ENCODE assay signal across 8 mouse cellular contexts in the genomic region with DNA sequence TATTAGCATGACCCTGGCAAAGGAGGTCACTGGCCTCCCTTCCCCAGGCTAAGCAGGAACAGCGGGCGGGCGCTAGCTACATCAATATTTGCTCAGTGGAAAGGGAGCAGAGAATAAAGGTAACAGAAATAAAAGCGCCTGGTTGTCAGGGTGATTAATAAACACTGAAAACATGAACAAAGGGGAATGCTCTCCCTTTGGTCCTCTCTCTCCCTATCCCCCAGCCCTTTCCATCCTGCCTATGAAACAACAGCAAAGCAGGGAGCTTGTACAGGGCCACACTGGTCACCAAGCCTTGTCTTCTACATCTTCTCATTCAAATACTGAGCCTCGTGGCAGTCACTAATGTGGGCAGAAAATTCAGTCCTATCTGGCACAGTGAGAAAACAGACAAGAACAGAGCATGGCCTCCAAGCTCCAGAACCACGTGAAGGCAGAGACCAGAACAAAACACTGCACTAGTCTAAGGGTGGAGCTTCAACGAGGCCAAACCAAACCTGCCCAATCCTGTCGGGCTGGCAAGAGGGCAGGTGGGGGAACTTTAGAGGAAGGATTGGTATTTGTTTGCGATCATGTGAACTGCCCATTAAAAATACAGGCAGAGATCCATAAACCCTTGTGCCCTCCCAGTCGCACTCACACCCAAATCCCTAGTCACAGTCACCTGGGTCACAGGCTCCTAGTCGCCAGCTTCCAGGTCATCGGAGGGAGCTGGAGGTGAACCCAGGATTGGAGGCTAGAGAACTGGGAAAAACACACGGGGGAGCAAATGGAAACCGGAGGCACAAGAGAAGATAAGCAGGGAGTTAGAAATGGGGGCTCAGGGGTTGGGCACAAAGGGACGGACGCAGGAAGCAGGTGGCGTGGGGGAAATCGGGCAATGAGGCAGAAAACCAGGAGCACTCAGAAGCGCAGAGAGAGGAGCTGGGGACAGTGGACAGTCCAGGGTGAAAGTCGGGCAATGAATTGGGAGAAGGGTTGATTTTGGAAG. TPM values are rescaled to one million over a fixed set of nuclear protein-coding genes. Genes with fewer than 3 reads are reported as not detected.
DNase-seq lines count a peak whose midpoint lies in the region; ATAC-seq and TF ChIP-seq lines count a peak whose summit lies in the region.

No protein-coding gene starts in this region.

- H3K27me3 ChIP-seq in kidney, embryonic 14.5 days (ENCODE audit: control insufficient read depth, insufficient read depth, low read length): no peaks in the 10 kb centered on the region
- H3K27me3 ChIP-seq in neural tube, embryonic 15.5 days (replicated peaks): no peaks in the 10 kb centered on the region

- H3K4me1 ChIP-seq in kidney, embryonic 14.5 days (ENCODE audit: control insufficient read depth, insufficient read depth, low read length): peaks cover 22% of the 10 kb centered on the region
- peaks cover 21% of the 10 kb centered on the region for H3K4me1 ChIP-seq in lung, adult 2 months (ENCODE audit: control insufficient read depth, insufficient read depth, low read length)
- peaks cover 46% of the 10 kb centered on the region for H3K4me1 ChIP-seq in neural tube, embryonic 15.5 days

- TF ChIP-seq POLR2A in lung, adult 2 months (IDR thresholded peaks at IDR 0.05; ENCODE audit: borderline replicate concordance, extremely low read depth, low read depth, low read length): peak; percentile 61; the same call in 1 of the 2 replicates

- no peak for TF ChIP-seq CTCF in lung, adult 2 months (IDR thresholded peaks at IDR 0.05; ENCODE audit: insufficient read depth, low read length)

- WGBS in kidney, embryonic 14.5 days: 11% methylated on average over 20 of the region's 20 CpGs
- 16% methylated on average over 20 of the region's 20 CpGs for WGBS in lung, adult 2 months
- WGBS in neural tube, embryonic 15.5 days: 5% methylated on average over 20 of the region's 20 CpGs

- no peaks in the 10 kb centered on the region for H3K9me3 ChIP-seq in kidney, embryonic 14.5 days (ENCODE audit: control insufficient read depth, low read length)
- no peaks in the 10 kb centered on the region for H3K9me3 ChIP-seq in neural tube, embryonic 15.5 days (replicated peaks)

- H3K4me2 ChIP-seq in kidney, embryonic 14.5 days (replicated peaks; ENCODE audit: low read depth, low read length): peak overlapping the region; percentile 89
- H3K4me2 ChIP-seq in neural tube, embryonic 15.5 days: peak overlapping the region; percentile 86

- peak overlapping the region; percentile 71 for H3K9ac ChIP-seq in kidney, embryonic 14.5 days (ENCODE audit: low read depth, low read length)
- peak overlapping the region; percentile 68 for H3K9ac ChIP-seq in neural tube, embryonic 15.5 days (replicated peaks)

- 0 out of 2 replicates have a peak, but pooled peaks have one; percentile 18 for ATAC-seq in kidney, embryonic 14.5 days (ENCODE audit: low FRiP score, low TSS enrichment)
- peak; percentile 40 for ATAC-seq in neural tube, embryonic 15.5 days (ENCODE audit: low FRiP score)

- H3K36me3 ChIP-seq in kidney, embryonic 14.5 days (ENCODE audit: control insufficient read depth, insufficient read depth, low read length): no peaks in the 10 kb centered on the region
- no peaks in the 10 kb centered on the region for H3K36me3 ChIP-seq in neural tube, embryonic 15.5 days

- DNase-seq in B cell, adult 2 months: peak; percentile 54 to 61
- DNase-seq in ES-CJ7 (ENCODE audit: low read depth, low spot score): peak; percentile 73
- DNase-seq in cerebellum, adult 9-10 months: peak; percentile 68
- peak; percentile 56 for DNase-seq in forelimb bud, embryonic 11.5 days (ENCODE audit: low read depth, low spot score)
- peak; percentile 61 for DNase-seq in lung, adult 2 months
- DNase-seq in frontal cortex, postnatal 14 days (ENCODE audit: low spot score in 2 of 2): no peak

- H3K27ac ChIP-seq in kidney, embryonic 14.5 days (ENCODE audit: low read depth, low read length): peak overlapping the region; percentile 88
- peak overlapping the region; percentile 94 for H3K27ac ChIP-seq in neural tube, embryonic 15.5 days (replicated peaks)

- H3K4me3 ChIP-seq in kidney, embryonic 14.5 days (ENCODE audit: low read length): peak overlapping the region; percentile 66
- peak overlapping the region; percentile 69 for H3K4me3 ChIP-seq in lung, adult 2 months (replicated peaks; ENCODE audit: extremely low read depth, low read depth, low read length)
- H3K4me3 ChIP-seq in neural tube, embryonic 15.5 days (replicated peaks): peak overlapping the region; percentile 61

RNA-seq across cellular contexts. Expression of a gene that starts 0.9 kb away (rescaled TPM):
- polyA plus RNA-seq in kidney, embryonic 14.5 days (2014; fragmentation: Nextera tagmentation; extraction: Ambion mirVana): 10.9 and 17.0 TPM in 2 replicates
- 25.9 and 26.1 TPM in 2 replicates for polyA plus RNA-seq in lung, adult 2 months (2012; rRNA removed)
- polyA plus RNA-seq in neural tube, embryonic 15.5 days (2015; fragmentation: Nextera tagmentation; extraction: Ambion mirVana): 26.1 and 27.9 TPM in 2 replicates

RNA-seq across cellular contexts. Expression of a gene that starts 19.2 kb away (rescaled TPM):
- polyA plus RNA-seq in kidney, embryonic 14.5 days (2014; fragmentation: Nextera tagmentation; extraction: Ambion mirVana): 3.4 and 3.6 TPM in 2 replicates
- 12.1 and 21.0 TPM in 2 replicates for polyA plus RNA-seq in lung, adult 2 months (2012; rRNA removed)
- 0.81 and 1.7 TPM in 2 replicates for polyA plus RNA-seq in neural tube, embryonic 15.5 days (2015; fragmentation: Nextera tagmentation; extraction: Ambion mirVana)

RNA-seq across cellular contexts. Expression of a gene that starts 41.9 kb away (rescaled TPM):
- 6.1 and 10.3 TPM in 2 replicates for polyA plus RNA-seq in kidney, embryonic 14.5 days (2014; fragmentation: Nextera tagmentation; extraction: Ambion mirVana)
- 2.1 and 2.6 TPM in 2 replicates for polyA plus RNA-seq in lung, adult 2 months (2012; rRNA removed)
- 2.0 and 4.0 TPM in 2 replicates for polyA plus RNA-seq in neural tube, embryonic 15.5 days (2015; fragmentation: Nextera tagmentation; extraction: Ambion mirVana)

Comparison
In these comparisons a context has a peak if more than half of its experiments do, and no peak if none do; other contexts are left out.
1. DNase-seq: peak in B cell, adult 2 months (2 of 2), ES-CJ7 (single experiment), cerebellum, adult 9-10 months (single experiment), forelimb bud, embryonic 11.5 days (single experiment) and lung, adult 2 months (single experiment); none in frontal cortex, postnatal 14 days (0 of 2).
2. Peak in every context shown above with its lines, with median percentiles within 50 percentile points of each other: H3K4me3 ChIP-seq.